Mouse (Mus musculus) olfactory bulb, adult 2 months (tissue): ENCODE results near the gene Etv4.

Source experiments
- CTCF ChIP-seq: fragments of 200-500 bp; IDR thresholded peaks from 2 replicates; pipeline ENCODE4 v1.5.1; 2012; ENCODE audit warnings: low read depth, mild to moderate bottlenecking, low read length, moderate library complexity; ENCODE audit not compliant: insufficient read depth
- POLR2A ChIP-seq: fragments of 200-500 bp; IDR thresholded peaks from 2 replicates; pipeline ENCODE4 v1.6.1; 2012; ENCODE audit warnings: mild to moderate bottlenecking, low read depth, low read length, moderate library complexity; ENCODE audit not compliant: insufficient read depth

DNA sequence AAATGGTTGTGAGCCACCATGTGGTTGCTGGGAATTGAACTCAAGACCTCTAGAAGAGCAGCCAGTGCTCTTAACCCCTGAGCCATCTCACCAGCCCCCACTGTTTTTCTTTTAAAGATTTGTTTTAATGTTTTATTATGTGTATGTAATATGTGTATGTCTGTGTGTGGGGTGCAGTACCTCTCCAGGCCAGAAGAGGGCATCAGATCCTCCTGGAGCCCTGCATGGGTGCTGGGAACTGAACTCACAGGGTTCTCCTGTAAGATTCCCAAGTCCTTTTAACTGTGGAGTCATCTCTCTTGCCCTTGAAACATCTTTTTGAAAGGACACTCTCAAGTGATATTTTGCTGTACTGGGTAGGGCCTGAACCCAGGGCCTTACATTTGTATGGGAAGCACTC is 34.7 kb upstream of the Etv4 start:
- TF ChIP-seq CTCF (no peak), POLR2A (no peak)
